Mouse (Mus musculus): ENCODE data around the gene Gss.

- TF ChIP-seq GATA1 (IDR thresholded peaks at IDR 0.05; ENCODE audit: low read length) (no peak), TAL1 (IDR thresholded peaks at IDR 0.05; ENCODE audit: low read length) (no peak)
Measured at GRCm38 (mm10) chr2:155576656-155577055, 16.0 kb downstream of the Gss start.
